Mouse (Mus musculus) erythroblast, embryonic 14.5 days (primary cell): ENCODE results near the gene Cdc42bpa. TPM values are rescaled to one million over a fixed set of nuclear protein-coding genes. Genes with fewer than 3 reads are reported as not detected.

Experiments used
- H3K27me3 ChIP-seq: 2 replicates; pipeline ENCODE4 v1.6.1; 2012; ENCODE audit warnings: inconsistent platforms; ENCODE audit not compliant: control insufficient read depth
- H3K36me3 ChIP-seq: 2 replicates; pipeline ENCODE4 v1.6.1; 2012; ENCODE audit warnings: mild to moderate bottlenecking, inconsistent platforms; ENCODE audit not compliant: control insufficient read depth
- H3K4me1 ChIP-seq: 2 replicates; pipeline ENCODE4 v1.6.1; 2012; ENCODE audit warnings: inconsistent platforms; ENCODE audit not compliant: control insufficient read depth
- H3K4me3 ChIP-seq: replicated peaks from 2 replicates; pipeline ENCODE3; 2012; ENCODE audit warnings: moderate library complexity, mild to moderate bottlenecking, inconsistent platforms
- H3K9me3 ChIP-seq: 2 replicates; pipeline ENCODE4 v1.6.1; 2012; ENCODE audit warnings: low read length, inconsistent platforms, mixed read lengths; ENCODE audit not compliant: control insufficient read depth
- GATA1 ChIP-seq: IDR thresholded peaks from 2 replicates; pipeline ENCODE4 v1.6.1; 2012; ENCODE audit warnings: low read length, inconsistent platforms, mixed read lengths
- TAL1 ChIP-seq: IDR thresholded peaks from 3 replicates; pipeline ENCODE4 v1.6.1; 2012; ENCODE audit warnings: low read length, inconsistent platforms, mixed read lengths
- polyA plus RNA-seq: library from polyadenylated mRNA; stranded (reverse); fragments of >175 nt; gene quantifications from 2 replicates; pipeline ENCODE4 v1.2.3, GENCODE M21; 2012

Cdc42bpa gene
- polyA plus RNA-seq, 1 experiment: 2.3 TPM

- TF ChIP-seq TAL1 (no peak), GATA1 (no peak)
- H3K27me3 ChIP-seq: no peaks in the 10 kb centered on the region
- H3K4me1 ChIP-seq: no peaks in the 10 kb centered on the region
- no peaks in the 10 kb centered on the region for H3K36me3 ChIP-seq
- no peaks in the 10 kb centered on the region for H3K9me3 ChIP-seq
- no peak overlapping the region for H3K4me3 ChIP-seq
Measured at GRCm38 (mm10) chr1:179928822-179929221, 31.4 kb upstream of the Cdc42bpa start.

- Histone ChIP-seq H3K9me3 (no peaks in the 10 kb centered on the region), H3K4me1 (no peaks in the 10 kb centered on the region), H3K27me3 (no peaks in the 10 kb centered on the region), H3K4me3 (no peak overlapping the region), H3K36me3 (no peaks in the 10 kb centered on the region)
- no peak for TF ChIP-seq TAL1
- TF ChIP-seq GATA1: no peak
Measured at GRCm38 (mm10) chr1:179931247-179931646, 29.0 kb upstream of the Cdc42bpa start.

GRCm38 (mm10) chr1:179934064-179934463 lies 26.2 kb upstream of the Cdc42bpa start:
- TF ChIP-seq TAL1 (no peak), GATA1 (no peak)
- Histone ChIP-seq H3K4me1 (no peaks in the 10 kb centered on the region; the same call in 1 of the 2 replicates), H3K27me3 (peaks cover 2% of the 10 kb centered on the region; the same call in 1 of the 2 replicates), H3K36me3 (no peaks in the 10 kb centered on the region), H3K9me3 (no peaks in the 10 kb centered on the region), H3K4me3 (no peak overlapping the region)

- no peaks in the 10 kb centered on the region for H3K9me3 ChIP-seq
- TF ChIP-seq TAL1 (no peak), GATA1 (no peak)
Measured at GRCm38 (mm10) chr1:179940071-179940786, 20.0 kb upstream of the Cdc42bpa start.

GRCm38 (mm10) chr1:179940787-179941352 lies 19.4 kb upstream of the Cdc42bpa start:
- H3K36me3 ChIP-seq: no peaks in the 10 kb centered on the region
- no peak for TF ChIP-seq GATA1
- no peak for TF ChIP-seq TAL1
- peaks cover 4% of the 10 kb centered on the region; the same call in 1 of the 2 replicates for H3K27me3 ChIP-seq
- no peaks in the 10 kb centered on the region for H3K9me3 ChIP-seq
- no peaks in the 10 kb centered on the region; the same call in 1 of the 2 replicates for H3K4me1 ChIP-seq
- no peak overlapping the region for H3K4me3 ChIP-seq

More at GRCm38 (mm10) chr1:179940071-179940786, 20.0 kb upstream of the Cdc42bpa start:
- no peaks in the 10 kb centered on the region; the same call in 1 of the 2 replicates for H3K4me1 ChIP-seq
- H3K27me3 ChIP-seq: peaks cover 4% of the 10 kb centered on the region; the same call in 1 of the 2 replicates
- no peak overlapping the region for H3K4me3 ChIP-seq
- no peaks in the 10 kb centered on the region for H3K36me3 ChIP-seq

- no peak overlapping the region for H3K4me3 ChIP-seq
- peaks cover 2% of the 10 kb centered on the region; the same call in 1 of the 2 replicates for H3K27me3 ChIP-seq
- H3K36me3 ChIP-seq: no peaks in the 10 kb centered on the region
- TF ChIP-seq GATA1 (no peak), TAL1 (no peak)
- no peaks in the 10 kb centered on the region for H3K4me1 ChIP-seq
- no peaks in the 10 kb centered on the region for H3K9me3 ChIP-seq
Measured at GRCm38 (mm10) chr1:179945017-179945416, 15.3 kb upstream of the Cdc42bpa start.

GRCm38 (mm10) chr1:179946616-179947015 lies 13.7 kb upstream of the Cdc42bpa start:
- H3K27me3 ChIP-seq: peaks cover 2% of the 10 kb centered on the region; the same call in 1 of the 2 replicates
- no peak overlapping the region for H3K4me3 ChIP-seq
- H3K4me1 ChIP-seq: no peaks in the 10 kb centered on the region
- H3K36me3 ChIP-seq: no peaks in the 10 kb centered on the region
- TF ChIP-seq GATA1 (no peak), TAL1 (no peak)
- H3K9me3 ChIP-seq: no peaks in the 10 kb centered on the region

- Histone ChIP-seq H3K27me3 (peaks cover 2% of the 10 kb centered on the region; the same call in 1 of the 2 replicates), H3K9me3 (no peaks in the 10 kb centered on the region), H3K4me3 (no peak overlapping the region), H3K4me1 (no peaks in the 10 kb centered on the region), H3K36me3 (no peaks in the 10 kb centered on the region)
- TF ChIP-seq TAL1 (no peak), GATA1 (no peak)
Measured at GRCm38 (mm10) chr1:179947653-179948052, 12.6 kb upstream of the Cdc42bpa start.

GRCm38 (mm10) chr1:179951597-179951996 lies 8.7 kb upstream of the Cdc42bpa start:
- TF ChIP-seq TAL1: no peak
- Histone ChIP-seq H3K36me3 (no peaks in the 10 kb centered on the region), H3K4me1 (no peaks in the 10 kb centered on the region), H3K27me3 (peaks cover 11% of the 10 kb centered on the region), H3K9me3 (no peaks in the 10 kb centered on the region), H3K4me3 (no peak overlapping the region)
